Mouse (Mus musculus) mature B cell (primary cell): ENCODE results near the gene Grip1.

ENCODE experiments used
- in situ Hi-C: fragments of 300-500 bp; cut with MboI; formaldehyde crosslinking; loops from 2 replicates; pipeline ENCODE4 v1.14.3; 2019

Gene Grip1

DNA sequence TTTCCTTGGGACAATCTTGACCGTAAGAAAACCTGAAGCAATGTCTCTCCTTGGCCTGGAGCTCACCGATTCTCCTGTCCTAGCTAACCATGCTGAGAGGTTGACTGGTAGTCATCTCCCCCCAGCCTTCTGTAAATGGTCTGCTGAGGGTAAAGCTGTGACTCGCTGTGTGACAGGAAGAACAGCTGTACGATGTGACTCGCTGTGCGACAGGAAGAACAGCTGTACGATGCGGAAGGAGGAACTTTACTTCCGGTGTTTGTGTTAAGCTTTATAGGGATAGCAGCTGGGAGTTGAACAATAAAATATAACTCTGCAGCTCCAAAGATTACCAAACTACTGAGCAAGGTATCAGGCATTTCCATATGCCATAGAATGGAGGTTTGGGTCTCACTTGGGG lies 119.5 kb downstream of the Grip1 start:
- in situ Hi-C loops: no loop called here

DNA sequence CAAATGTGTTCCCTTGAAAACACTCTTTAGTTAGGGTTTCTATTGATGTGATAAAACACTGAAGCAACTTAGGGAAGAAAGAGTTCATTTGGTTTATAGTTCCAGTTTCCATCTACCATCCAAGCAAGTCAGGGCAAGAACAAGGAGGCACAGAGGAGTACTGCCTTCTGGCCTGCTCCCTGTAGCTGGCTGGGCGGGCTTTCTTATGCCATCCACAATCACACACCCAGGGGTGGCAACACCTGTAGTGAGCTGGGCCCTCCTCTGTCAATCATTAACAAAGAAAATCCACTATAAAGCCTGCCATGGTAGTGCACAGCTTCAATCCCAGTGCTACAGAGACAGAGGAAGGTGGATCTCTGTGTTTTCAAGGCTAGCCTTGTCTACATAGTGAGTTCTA lies 122.2 kb downstream of the Grip1 start:
- in situ Hi-C loops: no loop called here

DNA sequence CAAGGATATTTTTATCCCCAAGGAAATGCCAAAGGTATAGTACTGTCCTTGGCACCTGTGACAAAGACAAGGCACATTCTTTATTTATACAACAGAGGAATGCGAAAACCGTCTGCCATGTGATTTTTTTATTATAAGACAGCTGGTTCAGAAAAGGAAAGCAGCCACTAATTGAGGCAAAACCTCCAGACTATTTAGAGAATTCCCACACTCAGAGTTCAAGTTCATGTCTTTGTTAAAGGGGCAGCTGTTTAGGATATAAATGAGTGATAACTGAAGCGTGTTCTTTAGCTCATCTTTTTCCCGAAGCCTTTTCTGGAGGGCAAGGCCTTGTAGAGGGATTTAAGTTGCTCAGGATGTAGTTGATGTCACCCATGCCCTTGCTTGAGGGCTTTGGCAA lies 126.4 kb downstream of the Grip1 start:
- in situ Hi-C loops: no loop called here

DNA sequence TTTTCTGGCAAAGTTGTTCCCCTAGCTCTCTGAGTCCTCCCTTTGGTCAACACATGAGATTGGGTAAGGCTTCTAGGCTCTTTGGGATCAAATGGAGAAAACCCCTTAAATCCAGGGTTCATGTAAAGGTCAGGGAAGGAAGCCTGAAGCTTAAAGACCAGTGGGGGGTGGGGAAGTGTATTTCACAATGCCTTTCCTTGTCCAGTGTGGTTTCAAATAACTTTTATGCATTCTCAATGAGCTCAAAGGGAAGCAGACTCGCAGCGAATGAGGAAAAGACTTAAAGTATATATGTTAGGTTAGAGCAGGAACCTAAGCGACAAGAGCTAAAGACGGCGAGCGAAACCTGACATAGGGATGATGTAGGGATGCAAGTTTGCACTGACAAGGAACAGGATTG lies 131.0 kb downstream of the Grip1 start:
- in situ Hi-C loops: no loop called here

DNA sequence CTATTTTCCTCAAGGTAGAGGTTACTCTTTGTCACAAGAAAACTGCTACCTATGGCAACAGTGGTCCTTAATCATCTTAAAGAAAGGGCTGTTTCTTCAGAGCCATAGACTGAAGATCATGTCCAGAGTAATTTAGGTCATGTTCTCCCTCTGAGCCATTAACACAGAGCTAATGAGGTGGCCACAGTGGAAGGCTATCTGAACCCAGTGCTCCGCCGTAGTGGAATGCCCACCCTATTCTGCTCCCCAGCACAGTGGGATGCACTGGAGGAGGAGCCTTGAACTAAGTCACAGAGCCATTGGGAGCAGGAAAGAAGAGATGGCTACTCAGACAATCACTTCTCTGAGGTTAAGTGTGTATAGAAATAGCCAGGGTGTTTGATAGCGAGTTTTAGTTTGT lies 133.3 kb downstream of the Grip1 start:
- in situ Hi-C loops: no loop called here

DNA sequence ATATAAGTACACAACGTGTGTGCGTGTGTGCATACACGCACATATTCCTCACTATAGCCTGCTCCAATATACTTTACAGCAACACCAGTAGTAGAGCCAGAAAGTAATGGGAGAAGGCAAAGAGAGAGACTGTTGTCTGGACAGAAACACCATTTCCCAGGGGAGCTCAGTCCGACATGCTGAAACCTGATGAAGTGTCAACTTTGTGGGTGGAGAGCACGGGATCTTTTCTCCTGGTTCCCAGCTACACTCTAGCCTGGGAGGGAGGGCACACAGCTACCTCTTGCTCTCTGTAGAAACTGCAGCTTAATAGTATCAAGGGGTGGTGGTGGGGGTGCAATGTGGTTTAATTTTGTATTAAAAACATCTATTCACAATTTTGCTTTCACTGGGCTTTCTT lies 143.2 kb downstream of the Grip1 start:
- in situ Hi-C loops: no loop called here

DNA sequence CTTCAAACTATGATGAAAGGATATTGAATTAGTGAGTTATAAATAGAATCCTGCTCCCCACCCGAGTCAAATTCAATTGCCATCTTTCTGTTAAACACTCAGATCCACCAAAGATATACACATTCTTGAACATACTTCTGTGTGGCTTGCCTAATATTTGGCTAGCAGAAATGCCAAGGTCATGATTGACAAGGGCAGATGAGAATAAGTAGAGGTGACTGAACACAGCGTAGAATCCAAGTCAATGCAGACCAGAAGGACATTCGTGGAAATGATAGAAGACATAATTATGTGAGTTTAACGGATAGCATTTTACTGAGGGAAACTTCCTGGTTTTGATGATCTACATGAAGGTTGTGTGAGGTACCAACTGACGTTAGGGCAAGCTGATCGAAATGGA lies 153.9 kb downstream of the Grip1 start:
- in situ Hi-C loops: no loop called here

DNA sequence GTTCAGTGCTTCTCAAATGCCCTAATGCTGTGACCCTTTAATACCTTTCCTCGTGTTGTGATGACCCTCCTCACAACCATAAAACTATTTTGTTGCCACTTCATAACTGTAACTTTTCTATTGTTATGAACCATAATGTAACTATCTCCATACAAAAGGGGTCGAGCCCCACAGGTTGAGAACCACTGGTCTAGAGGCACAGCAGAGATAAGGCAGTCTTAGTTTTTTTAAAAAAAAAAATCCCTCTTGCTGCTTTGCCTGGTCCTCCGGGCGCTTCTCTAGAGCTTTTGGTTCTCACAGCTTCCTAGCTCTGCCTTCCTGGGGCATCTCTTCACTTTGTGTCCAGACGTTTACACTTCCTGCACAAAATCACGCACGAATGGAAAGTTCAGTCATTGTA lies 155.4 kb downstream of the Grip1 start:
- in situ Hi-C loops: no loop called here

DNA sequence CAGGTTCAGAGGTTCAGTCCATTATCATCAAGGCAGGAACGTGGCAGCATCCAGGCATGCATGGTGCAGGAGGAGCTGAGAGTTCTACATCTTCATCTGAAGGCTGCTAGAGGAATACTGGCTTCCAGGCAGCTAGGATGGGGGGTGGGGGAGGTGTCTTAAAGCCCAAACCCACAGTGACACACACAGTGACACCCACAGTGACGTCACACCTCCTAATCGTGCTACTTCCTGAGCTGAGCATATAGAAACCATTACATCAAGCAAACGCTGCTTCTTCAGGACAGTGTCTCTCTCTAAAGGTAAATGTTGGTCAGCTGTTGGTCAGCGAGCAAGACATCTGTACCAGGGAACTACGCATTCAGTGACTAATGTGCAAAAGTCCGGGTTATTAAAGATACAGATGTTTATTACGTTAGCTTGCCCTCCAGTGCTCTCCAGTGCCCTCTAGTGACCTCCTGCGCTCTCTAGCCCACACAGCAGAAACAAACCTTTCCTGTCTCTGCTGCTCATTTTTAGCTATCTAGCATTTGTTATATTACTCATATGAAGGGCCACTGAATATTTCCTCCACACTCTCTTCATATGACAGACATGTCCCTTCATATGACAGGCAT lies 156.8 kb downstream of the Grip1 start:
- in situ Hi-C loops: no loop called here

DNA sequence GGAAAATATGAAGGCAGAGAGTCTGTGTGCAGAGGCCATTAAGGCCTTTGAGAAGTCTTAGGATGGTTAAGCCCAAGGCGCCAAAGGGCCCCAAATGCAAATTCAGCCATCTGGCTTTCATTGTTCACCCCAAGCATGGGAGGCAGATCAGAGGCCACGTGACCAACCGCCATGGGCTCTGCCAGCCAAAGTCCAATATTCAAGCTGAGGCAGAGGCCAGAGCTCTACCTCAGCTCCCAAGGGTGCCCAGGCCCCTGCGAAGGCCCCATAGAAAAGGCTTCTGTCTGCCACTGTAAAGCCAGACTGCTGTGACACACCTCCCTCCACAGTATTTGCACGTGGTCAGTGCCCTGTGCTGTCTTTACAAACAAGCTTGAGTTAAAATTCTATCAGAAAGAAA lies 158.4 kb downstream of the Grip1 start:
- in situ Hi-C loops: no loop called here

DNA sequence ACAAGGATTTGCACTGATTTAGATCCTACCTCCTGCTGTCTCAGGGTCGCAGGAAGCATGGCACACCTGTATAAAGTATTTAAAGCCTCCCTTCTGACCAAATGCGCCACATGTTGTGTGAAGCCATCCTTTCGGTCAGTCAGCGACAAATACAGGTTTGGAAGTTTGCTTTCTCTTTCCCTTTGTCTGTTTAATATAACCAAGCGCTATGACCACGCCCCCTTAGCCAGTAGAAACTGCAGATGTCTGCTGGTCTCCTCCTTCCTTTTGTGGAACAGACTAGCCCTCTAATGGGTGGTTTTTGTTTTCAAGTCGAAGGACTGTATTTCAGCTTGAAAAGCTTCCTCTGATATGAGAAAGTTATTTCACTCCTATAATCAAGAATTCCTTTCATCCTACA lies 161.1 kb downstream of the Grip1 start:
- in situ Hi-C loops: no loop called here

DNA sequence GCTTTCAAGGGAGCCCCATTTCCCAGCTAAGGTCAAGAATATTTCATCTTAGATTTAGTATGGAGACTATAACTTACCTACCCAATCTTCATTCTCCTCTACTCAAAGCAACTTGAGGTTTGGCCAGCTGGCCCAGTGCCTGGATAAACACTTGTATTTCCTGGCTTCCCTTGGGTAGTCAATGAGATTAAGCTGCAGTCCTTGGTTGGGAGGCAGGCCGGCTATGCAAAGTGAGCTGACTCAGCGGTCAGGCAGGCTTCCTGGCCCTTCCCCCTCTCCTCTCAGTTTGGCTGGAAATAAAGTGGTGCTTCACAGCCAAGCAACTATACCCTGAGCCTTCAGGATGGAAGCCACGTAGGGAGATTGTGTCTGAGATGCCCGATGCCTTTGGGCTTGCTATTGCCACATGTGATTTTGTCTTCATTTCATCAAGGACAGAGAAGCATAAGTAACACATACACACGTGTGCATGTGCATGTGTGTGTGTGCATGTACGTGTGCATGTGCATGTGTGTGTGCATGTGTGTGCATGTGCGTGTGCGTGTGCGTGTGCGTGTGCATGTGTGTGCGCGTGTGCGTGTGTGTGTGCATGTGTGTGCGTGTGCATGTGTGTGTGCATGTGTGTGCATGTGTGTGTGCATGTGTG lies 161.7 kb downstream of the Grip1 start:
- in situ Hi-C loops: no loop called here

DNA sequence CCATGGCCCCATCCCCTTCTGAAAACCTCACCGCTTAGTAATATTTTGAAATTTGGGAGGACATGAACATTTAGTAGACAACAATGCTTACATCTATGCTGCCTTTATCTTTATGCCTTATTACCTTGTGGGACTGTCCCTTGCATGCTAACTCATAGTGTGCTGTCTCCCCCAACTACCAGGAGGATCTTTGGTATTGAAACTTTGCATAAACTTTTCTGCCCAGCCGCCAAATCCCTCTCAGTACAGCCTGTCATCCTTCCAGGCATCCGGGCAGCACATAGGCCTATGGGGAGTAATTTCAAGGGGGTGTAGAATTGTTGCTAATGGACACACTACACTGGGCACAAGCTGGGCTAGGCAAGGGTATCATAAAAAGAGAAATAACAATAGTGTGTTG lies 162.4 kb downstream of the Grip1 start:
- in situ Hi-C loops: no loop called here

DNA sequence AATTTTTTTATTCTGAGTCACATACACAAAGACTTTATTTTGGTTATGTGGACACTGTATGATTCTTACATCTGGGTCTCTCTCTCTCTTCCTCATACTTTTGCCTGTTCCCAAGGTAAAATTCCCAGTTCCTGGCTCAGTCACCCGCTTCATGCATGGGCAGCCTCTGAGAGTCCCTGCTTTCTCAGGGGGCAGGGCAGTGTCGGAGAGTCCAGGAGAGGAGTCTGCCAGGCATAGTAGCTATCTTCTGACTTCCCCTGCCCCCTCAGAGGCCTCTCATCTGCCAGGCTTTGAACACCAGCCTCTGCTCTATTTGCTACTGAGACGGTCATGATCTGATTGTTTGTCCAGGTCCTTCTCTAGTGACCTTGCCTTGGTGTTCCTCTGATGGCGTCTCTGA lies 175.0 kb downstream of the Grip1 start:
- in situ Hi-C loops: no loop called here

DNA sequence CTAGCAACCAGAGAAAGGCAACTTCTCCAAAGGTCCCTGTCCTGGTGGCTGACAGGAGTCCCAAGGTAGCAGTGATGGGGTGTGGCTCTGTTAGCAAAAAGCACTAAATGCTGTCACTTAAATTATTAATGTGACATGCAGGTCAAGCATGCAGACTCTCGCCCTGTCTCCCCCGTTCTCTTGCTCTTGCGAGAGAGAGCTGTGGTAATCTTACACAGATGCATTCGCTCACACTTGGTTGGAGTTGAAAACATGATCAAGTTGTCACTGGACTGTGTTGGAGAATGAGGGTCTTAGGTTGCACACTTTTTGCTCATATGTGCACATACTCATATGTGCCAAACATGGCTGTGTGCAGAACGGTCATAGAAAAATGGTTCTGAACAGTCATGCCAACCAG lies 176.8 kb downstream of the Grip1 start:
- in situ Hi-C loops: no loop called here

DNA sequence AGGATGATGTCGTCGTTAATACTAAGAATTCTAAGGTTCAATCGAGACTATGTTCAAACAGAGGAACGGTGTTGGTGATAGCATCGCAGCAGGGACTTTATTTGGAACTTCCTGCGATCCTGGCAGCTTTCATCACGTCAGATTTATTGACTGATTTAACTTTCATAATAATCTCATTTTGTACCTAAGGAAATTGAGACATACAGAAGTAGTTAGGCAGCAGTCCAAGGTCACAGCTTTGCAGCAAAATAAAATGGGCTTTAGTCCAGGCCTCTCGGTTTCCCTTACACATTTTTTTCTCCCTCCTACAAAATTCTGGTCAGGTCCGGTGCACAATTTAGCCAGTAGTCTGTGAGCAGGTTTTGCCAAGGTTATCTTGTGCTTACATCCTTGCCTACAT lies 178.3 kb downstream of the Grip1 start:
- in situ Hi-C loops: no loop called here

DNA sequence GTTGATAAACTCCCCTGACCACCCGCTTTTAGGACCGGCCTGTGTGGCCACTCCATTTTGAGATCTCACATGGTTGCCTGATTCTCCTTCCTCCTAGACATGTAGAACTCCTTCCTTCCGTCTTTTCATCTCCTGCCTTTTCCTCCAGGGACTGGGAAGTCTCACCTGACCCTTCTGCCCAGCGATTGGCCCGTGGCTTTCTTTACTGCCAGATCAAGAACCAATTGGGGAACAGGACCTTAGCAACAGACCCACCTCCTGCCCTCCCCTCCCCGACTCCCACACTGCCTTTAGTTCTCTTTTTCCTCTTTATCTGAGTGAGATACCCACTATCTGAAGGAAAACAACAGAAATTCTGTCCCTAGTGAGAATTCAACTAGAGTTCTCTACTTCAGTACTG lies 180.9 kb downstream of the Grip1 start:
- in situ Hi-C loops: no loop called here

DNA sequence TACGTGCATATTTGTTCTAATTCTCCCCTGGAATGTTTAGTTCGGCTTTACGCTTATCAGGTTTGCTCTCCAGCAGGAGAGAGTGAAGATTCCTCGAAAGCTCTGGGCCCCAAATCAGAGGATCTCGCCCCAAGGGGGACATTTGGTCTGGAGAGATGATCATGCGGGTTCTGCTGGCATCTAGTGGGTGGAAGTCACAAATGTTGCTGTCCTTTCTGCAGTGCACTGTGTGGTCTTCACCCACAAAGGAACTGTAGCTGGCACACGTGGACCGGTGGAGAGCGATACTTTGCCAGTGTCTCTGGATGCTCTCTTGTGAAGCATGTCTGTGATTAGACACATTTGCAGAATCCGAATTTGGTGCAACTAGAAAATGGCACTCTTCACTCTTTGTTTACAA lies 186.9 kb downstream of the Grip1 start:
- in situ Hi-C loops: no loop called here

DNA sequence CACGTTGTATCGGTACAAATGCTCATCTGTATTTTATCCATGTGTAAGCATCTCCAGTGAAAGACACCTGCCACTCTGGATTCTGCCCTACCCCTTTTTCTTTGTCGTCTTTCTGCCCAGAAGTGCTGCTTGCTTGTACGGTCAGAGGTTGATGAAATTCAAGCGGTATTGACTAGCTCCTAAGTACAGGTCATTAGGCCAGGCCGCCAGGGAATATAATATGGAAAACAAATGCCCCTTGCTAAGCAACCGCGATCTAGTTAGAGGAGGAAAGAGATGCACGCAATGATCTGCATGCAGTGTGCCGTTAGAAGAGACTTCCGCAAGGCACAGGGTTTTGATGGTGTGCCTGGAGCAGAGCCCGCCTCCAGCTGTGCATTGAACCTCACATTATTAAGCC lies 187.4 kb downstream of the Grip1 start:
- in situ Hi-C loops: no loop called here

DNA sequence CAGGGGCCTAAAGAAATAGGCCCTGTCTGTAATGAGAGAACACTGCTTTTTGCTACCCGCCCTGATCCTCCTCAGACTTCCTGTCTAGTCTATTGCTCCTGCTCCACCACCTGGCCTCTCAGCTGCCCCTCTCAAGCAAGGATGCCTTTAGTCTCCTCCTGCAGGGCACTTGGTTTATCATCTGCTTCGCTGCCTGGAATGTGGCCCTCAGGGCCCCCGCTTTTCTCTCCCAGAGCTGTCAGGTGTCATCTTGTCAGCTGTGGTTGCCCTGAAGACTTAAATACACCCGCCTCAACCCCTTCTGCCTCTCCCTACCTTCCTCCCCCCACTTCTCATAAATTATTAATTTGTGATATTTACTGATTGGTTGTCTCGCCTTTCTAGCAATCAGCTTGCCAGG lies 190.7 kb downstream of the Grip1 start:
- in situ Hi-C loops: no loop called here

DNA sequence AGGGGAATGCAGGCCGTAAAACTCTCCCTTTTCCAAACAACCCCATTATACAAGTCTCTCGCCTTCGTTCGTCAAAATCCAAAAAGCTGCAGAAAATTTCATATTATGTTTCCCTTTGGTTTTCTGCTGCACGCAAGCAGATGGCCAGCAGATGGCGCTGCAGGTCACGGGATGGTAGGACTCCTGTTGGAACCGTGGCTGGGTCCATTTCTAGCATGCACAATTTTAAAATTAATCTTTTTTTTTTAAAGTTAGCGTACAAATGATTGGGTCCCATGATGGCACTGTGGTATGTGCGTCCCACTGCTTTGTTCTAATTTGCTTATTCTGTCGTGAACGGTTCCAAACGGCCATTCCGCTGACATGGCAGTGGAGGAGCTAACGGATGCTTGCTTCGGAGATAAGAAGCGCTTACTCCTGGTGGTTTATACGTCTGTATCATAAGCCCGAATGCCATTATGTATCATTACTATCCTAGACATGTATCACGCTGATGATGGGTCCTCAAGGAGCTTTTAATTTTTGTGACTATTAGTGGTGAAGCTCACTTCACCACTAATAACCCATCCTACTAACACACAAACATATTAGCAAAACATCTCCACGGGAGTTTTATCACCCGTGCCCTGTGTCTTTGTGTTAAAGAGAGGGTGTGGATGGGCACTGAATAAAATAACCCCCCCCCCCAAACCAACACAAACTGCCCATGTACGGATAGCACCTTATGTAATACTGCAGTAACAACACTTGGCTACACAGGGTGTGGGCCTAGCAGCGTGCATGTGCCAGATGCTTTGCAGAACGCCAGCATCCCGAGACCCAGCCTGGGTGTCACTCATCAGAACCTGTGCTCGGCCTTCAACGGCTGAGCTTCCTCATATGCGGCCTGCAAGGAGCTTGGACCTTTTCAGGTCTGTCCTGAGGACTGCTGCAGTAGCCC lies 193.1 kb downstream of the Grip1 start:
- in situ Hi-C loops: no loop called here

DNA sequence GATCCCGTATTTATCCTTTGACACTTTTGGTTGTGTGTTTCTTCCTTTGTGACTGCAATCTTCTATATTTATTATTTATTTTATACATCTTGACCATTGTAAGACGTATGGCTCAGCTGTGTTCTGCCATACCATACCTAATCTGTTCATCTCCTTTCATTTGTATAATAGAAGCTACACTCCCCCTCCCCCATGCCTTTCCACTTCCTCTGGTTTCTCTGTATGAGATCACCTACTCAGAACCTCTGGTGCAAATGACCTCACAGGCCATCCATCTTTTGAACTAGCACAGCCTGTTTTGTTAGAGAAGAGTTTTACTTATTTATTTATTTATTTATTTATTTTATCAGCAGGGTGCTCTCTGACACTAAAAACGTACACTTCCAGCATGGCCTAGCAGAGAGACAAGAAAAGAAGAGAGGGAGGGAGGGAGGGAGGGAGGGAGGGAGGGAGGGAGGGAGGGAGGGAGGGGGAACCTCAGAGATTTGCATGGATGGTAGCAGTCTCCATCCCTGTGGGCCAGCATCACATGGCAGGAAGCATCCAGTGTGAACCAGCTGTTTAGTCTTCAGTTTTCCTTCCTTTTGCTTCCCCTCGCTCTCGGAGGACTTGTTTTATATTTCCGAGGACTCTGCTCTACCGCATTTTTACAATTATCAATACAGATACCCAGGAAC lies 207.2 kb downstream of the Grip1 start:
- in situ Hi-C loops: no loop called here

DNA sequence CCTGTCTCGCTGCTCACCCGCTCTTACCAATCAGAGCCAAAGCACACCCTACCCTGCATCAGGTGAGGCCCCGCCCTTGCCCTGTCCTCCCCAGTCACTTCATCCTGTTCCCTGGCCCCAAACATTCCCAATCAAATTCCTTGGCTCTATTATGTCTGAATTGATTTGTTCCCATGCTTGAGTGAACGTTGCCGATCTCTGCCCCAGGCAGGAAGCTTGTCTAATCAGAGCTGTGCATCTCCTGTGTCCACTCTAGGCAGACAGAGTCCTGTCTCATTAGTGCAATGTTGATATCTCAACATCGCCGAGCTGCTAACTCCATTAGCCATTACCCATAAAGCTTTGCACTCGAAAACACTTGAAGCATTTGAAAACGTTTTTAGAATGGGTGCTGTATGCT lies 210.0 kb downstream of the Grip1 start:
- in situ Hi-C loops: no loop called here
